Mouse (Mus musculus): ENCODE results near the gene Vmn1r75. TPM values are rescaled to one million over a fixed set of nuclear protein-coding genes. Genes with fewer than 3 reads are reported as not detected.

Gene Vmn1r75
- polyA plus RNA-seq (2012; fragmentation: generic; extraction: Trizol) = not detected

GRCm38 (mm10) chr7:11874330-11874729 is at the start of gene Vmn1r75:
TSS of gene Vmn1r75 (plus strand) at chr7:11874630.

GRCm38 (mm10) chr7:11833680-11834079 is 40.8 kb upstream of the Vmn1r75 start, which contains the start of gene Vmn1r74:
TSS of gene Vmn1r74 (plus strand) at chr7:11833980.

Other genes starting within 250 kb of the Vmn1r75 start
- not detected for gene Vmn1r72, start 194.5 kb upstream of the Vmn1r75 start, polyA plus RNA-seq (2012; fragmentation: generic; extraction: Trizol)
- gene Vmn1r73, start 144.4 kb upstream of the Vmn1r75 start, polyA plus RNA-seq (2012; fragmentation: generic; extraction: Trizol) = not detected
- gene Vmn1r74, start 40.6 kb upstream of the Vmn1r75 start, polyA plus RNA-seq (2012; fragmentation: generic; extraction: Trizol) = not detected
- gene Vmn1r76, start 63.6 kb downstream of the Vmn1r75 start, polyA plus RNA-seq (2012; fragmentation: generic; extraction: Trizol) = not detected
- gene Vmn1r77, start 162.1 kb downstream of the Vmn1r75 start, polyA plus RNA-seq (2012; fragmentation: generic; extraction: Trizol) = not detected